Mouse (Mus musculus) layer of hippocampus, postnatal 10 days (tissue): ENCODE data around the gene Gm2897. TPM values are rescaled to one million over a fixed set of nuclear protein-coding genes. Genes with fewer than 3 reads are reported as not detected.
"Not testable (repeated sequence)": the region's sequence is repeated elsewhere in the genome, so short reads cannot be mapped to it uniquely, and the experiment has no call there.

ENCODE experiments used
- DNase-seq, 2 experiments: peaks; one replicate each; pipeline ENCODE4 v3.0.0; 2021; ENCODE audit warnings: low spot score in 2 of 2
- long read RNA-seq: library from polyadenylated mRNA; stranded (forward); transcript quantifications from one replicate; pipeline ENCODE4 v2.0.0, GENCODE M21; 2023
- total RNA-seq, 2 experiments: library from RNA; stranded (reverse); gene quantifications; 2 replicates each; pipeline ENCODE4 v1.2.3; 2021

The Gm2897 gene
- total RNA-seq: 1 to 10 TPM; 1.3 to 2.1 TPM
- long read RNA-seq, partial matches to known transcripts: 0 of 3 reads
- long read RNA-seq, other reads (novel, unspliced or antisense): 1 of 3 reads

GRCm38 (mm10) chr14:3048727-3049512 lies at the start of gene Gm2897:
Gm2897 (plus strand) TSS chr14:3049285.
- peak; percentile 22 to 28 for DNase-seq

GRCm38 (mm10) chr14:3029702-3030101 lies 19.4 kb upstream of the Gm2897 start, which contains the start of gene Gm2888:
Gm2888 (plus strand) TSS chr14:3030002.
- DNase-seq: not testable (repeated sequence)

- DNase-seq: not testable (repeated sequence)
Measured at GRCm38 (mm10) chr14:3049513-3049800, 372 bp downstream of the Gm2897 start.

GRCm38 (mm10) chr14:3050087-3050486 lies 1.0 kb downstream of the Gm2897 start:
- peak; percentile 5 to 12 for DNase-seq

- peak; percentile 4 to 22 for DNase-seq
Measured at GRCm38 (mm10) chr14:3116051-3116450, 67.0 kb downstream of the Gm2897 start.

Other genes with a start within 250 kb of the Gm2897 start
- not detected for gene Gm2888, start 19.3 kb upstream of the Gm2897 start, total RNA-seq
- not detected for gene Gm10340, start 84.7 kb downstream of the Gm2897 start, total RNA-seq
- gene Gm5795, start 139.0 kb downstream of the Gm2897 start, total RNA-seq: under 1 TPM in 1 of 2 experiments, not detected in 1; 0.69 TPM
- gene D830030K20Rik, start 159.2 kb downstream of the Gm2897 start, total RNA-seq: 1 to 10 TPM; 5.7 to 9.6 TPM